Mouse (Mus musculus) adrenal gland, postnatal 4 days (tissue): ENCODE measurements around the gene Arl4d. TPM values are rescaled to one million over a fixed set of nuclear protein-coding genes. Genes with fewer than 3 reads are reported as not detected.
"Not testable (repeated sequence)": the region's sequence is repeated elsewhere in the genome, so short reads cannot be mapped to it uniquely, and the experiment has no call there.

ENCODE experiments used
- DNase-seq, 2 experiments: peaks; one replicate each; pipeline ENCODE4 v3.0.0; 2021 to 2022; ENCODE audit warnings: low spot score in 2 of 2, mixed read lengths in 2 of 2
- long read RNA-seq, 2 experiments: library from polyadenylated mRNA; stranded (forward); transcript quantifications; one replicate each; pipeline ENCODE4 v2.0.0; 2021
- total RNA-seq, 2 experiments: library from RNA; stranded (reverse); gene quantifications; 2 replicates each; pipeline ENCODE4 v1.2.3; 2021

Gene Arl4d
- 10 to 100 TPM in 1 of 2 experiments, 1 to 10 TPM in 1; 9.9 to 10.4 TPM for total RNA-seq
- long read RNA-seq, experiment 1, transcript Arl4d-201 (2 exons, 1,382 nt), result major isoform, 5 of 5 reads
- long read RNA-seq, experiment 1, partial matches to known transcripts, result 0 of 5 reads
- long read RNA-seq, experiment 1, other reads (novel, unspliced or antisense), result 0 of 5 reads
- long read RNA-seq, experiment 2, partial matches to known transcripts, result 0 of 2 reads
- long read RNA-seq, experiment 2, other reads (novel, unspliced or antisense), result 0 of 2 reads

GRCm38 (mm10) chr11:101664825-101665635 lies at the start of gene Arl4d:
Gene Arl4d, plus strand, starts transcription at chr11:101665541.
- peak; percentile 90 to 94 for DNase-seq

DNA sequence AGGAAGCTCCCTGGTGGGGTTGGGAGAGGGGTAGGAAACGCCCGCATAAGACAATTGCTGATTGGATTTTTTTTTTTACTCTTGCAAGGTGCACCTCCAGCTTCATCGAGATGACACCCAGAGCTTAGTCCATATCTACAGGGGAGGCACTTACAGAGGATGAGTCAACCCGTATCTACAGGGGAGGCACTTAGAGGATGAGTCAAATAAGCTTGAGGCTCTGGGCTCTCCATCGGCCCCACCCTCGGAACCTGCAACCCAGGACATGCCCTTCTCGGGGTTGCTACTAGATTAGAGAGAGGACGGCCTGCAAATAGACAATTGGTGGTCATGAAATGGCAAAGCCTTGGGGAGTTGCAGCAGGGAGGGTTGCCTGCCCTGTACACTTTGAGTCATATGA lies 49.2 kb upstream of the Arl4d start:
- no peak for DNase-seq

GRCm38 (mm10) chr11:101616948-101617767 lies 48.2 kb upstream of the Arl4d start:
- DNase-seq, result no peak

- DNase-seq, result no peak
Observed at GRCm38 (mm10) chr11:101617849-101618248, 47.5 kb upstream of the Arl4d start.

DNA sequence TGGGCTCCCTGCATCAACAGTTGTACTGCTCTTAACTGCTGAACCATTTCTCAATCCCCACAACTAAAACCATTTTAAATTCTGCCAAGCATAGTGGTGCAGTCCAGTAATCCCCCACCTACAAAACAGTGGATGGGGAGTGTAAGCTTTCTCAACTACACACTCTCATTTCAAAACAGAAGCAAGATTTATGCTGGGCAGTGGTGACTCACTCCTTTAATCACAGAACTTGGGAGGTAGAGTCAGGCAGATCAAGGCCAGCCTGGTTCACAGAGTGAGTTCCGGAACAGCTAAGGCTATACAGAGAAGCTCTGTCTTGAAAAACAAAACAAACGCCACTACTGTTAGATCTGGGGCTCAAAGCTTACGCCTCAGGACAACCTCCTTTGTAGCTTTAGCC lies 46.7 kb upstream of the Arl4d start:
- DNase-seq, result no peak

GRCm38 (mm10) chr11:101620022-101620655 lies 45.2 kb upstream of the Arl4d start:
- DNase-seq, result not testable (repeated sequence)

DNA sequence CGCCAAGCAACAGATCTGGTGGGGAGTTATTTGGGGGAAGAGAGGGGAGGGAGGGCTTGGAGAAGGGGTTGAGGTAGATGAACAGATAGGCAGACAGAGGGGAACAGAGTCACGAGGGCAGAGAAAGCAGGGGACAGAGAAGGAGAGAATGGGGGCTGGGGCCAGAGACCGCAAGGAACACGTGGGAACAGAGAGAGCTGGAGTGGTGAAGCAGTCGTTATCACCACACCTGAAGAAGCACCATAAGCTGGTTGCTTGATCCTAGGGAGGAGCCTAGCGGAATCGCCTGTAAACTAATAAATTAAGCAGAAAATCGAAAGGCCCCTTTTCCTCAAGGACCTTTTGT lies 38.7 kb upstream of the Arl4d start:
- DNase-seq, result no peak

DNA sequence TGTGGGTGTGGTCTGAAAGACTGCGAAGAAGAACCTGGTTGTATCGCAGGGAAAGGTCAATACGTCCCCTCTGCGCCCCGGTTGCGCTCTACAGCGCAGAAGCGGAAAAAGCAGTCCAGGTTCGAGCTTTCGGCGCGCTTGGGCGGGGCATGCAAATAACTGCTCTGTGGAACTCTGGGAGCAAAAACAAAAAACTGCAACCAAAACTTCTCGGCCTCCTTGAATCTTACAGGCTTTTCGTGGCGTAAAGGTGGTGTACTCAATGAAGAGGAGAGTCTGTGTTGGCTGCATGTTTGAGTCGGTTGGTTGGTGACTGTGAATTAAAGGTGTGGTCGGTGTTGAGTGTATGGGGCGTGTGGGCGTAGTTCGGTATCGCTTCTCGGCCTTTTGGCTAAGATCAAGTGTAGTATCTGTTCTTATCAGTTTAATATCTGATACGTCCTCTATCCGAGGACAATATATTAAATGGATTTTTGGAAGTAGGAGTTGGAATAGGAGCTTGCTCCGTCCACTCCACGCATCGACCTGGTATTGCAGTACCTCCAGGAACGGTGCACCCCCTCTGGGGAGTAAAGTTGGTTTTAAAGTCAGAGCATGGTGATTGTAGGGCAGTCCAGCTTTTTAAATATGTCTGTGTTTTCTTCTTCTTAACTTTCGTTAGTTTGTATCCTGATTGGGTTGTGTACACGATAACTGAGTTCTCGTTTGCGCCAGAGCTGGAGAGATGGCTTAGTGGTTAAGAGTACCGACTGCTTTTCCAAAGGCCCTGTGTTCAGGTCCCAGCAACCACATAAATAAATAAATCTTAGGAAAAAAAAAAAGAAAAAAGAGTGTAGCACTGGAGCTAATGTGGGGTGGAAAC lies 38.1 kb upstream of the Arl4d start, which contains the start of gene Rdm1:
Gene Rdm1 (plus strand): TSS at position 201 of the 862 bp plus-strand sequence.
- DNase-seq, result peak; percentile 50 to 77

GRCm38 (mm10) chr11:101627857-101628559 lies 37.3 kb upstream of the Arl4d start:
- DNase-seq, result peak; percentile 80 to 84

DNA sequence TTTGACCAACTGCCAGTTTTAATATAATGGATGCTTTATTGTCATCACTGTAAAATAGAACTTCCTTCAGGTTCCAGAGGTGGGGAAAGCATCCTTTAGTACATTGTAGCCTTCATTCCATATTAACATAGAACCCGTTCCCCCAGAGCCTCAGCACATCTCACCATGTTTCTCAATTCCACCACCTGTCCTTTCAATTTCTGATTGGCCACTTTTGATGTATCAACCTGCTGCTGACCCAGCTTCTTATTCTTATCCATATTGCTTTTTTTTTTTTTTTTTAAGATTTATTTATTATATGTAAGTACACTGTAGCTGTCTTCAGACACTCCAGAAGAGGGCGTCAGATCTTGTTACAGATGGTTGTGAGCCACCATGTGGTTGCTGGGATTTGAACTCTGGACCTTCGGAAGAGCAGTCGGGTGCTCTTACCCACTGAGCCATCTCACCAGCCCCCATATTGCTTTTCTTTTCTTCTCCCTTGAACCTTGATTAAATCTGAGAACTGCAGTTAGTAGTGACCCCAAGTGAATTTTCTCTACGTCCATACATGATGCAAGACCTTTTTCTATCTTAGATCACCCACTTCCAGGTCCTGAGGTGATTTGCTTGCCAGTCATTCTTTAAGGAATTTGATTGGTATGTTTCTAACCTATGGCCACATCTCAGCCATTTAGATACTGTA lies 36.5 kb upstream of the Arl4d start:
- DNase-seq, result not testable (repeated sequence)

GRCm38 (mm10) chr11:101635660-101636059 lies 29.7 kb upstream of the Arl4d start:
- DNase-seq, result no peak

DNA sequence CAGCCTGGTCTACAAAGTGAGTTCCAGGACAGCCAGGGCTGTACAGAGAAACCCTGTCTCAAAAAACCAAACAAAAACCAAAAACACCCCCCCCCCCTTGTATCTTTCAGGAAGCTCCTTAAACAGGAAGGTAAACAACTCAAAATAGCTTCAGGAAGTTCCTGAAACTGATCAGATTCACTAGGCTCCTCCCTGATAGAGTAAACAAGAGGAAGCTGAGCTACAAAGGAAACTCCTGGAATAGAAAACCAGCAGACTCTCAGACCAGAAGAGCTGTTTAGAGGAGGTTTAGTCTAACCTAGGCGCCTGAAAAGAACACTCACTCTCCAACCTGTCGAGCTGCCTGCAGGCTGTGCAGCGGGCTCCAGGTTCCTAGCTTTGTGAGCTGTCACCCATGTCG lies 25.6 kb upstream of the Arl4d start:
- DNase-seq, result no peak

DNA sequence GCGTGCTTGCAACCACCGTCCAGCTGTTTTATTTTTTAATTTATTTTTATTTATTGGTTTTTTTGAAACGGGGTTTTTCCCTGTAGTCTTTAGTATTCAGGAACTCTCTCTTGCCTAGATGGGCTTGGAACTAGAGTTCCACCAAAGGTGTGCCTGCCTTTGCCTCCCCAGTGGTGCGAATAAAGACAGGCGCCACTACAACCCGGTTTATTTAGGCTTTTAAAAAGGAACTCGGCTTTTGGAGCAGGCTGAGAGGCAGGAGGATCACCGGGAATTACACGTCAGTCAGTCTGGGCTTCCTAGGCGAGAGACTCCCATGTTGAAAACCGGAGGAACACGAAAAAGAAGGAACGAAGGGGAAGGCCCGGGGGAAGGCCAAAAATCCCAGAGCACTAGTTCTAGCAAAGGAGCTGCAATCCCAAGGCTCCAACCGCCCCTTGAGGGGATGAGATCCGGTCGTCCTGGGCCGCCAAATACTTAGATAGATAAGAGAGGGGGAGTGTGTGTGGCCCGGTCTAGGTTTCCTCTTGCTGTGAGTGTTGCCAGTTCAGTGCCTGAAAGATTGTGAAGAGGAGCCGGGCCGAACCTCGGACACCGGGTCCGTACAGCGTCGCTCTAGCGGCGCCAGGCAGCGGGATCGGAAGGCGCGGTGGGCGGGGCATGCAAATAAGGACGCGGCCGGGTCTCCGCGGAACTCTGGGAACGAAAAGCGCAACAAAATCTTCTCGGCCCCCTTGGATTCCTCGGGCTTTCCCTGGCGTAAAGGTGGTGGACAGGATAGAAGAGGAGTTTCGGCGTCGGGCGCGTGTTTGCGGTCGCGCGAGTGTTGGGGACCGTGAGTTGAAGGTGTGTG lies 24.3 kb upstream of the Arl4d start:
- peak; percentile 42 to 53 for DNase-seq

DNA sequence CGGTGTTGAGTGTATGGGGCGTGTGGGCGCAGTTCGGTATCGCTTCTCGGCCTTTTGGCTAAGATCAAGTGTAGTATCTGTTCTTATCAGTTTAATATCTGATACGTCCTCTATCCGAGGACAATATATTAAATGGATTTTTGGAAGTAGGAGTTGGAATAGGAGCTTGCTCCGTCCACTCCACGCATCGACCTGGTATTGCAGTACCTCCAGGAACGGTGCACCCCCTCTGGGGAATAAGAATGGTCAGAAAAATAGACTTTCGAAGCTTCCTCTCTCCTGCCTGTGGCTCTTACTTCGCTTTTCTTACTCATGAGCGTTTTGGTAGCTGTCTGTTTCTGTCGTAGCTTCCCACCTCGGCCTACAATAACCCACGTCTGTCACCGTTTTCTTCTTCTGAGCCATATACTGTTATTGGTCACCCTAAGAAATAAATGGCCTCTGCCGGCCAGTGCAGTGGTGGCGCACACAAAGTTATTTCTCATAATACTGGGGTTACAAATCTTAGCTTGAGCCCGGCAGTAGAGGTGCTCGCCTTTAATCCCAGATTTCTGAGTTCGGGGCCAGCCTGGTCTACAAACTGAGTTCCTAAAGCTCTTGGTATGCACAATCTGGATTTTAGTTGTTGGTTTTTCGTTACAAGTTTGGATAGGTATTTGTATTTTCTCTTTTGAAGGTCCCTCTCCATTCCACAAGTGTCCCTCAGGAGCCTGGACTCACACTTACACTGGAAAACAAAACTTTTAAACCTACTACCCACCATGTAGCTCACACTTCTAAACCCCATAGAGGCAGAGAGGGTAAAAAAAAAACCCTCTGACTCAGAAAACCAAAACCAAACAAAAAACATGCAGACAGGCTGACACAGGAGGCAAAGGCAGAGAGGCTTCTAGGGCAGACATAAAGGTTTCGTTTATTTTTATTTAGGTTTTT lies 23.4 kb upstream of the Arl4d start:
- not testable (repeated sequence) for DNase-seq

GRCm38 (mm10) chr11:101642931-101643330 lies 22.4 kb upstream of the Arl4d start:
- DNase-seq, result no peak

DNA sequence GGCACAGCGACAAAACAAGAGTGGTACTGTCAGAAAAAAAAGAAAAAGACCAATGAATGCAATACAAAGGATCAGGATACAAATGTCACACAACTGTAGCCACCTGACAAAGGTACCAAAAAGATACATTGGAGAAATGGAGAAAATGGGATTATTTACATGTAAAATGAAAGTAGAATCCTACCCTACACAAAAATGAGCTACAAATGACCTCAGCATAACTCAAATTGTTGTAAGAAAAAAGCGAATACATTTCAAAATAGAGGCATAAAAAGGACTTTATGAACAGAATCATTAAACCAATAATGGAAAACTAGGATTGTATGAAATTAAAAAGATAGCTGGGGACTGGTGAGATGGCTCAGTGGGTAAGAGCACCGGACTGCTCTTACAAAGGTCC lies 20.8 kb upstream of the Arl4d start:
- no peak for DNase-seq

- DNase-seq, result not testable (repeated sequence)
Observed at GRCm38 (mm10) chr11:101645043-101645410, 20.3 kb upstream of the Arl4d start.
